Mouse (Mus musculus) G1E (cell line): ENCODE data around the gene Rasgrp2. TPM values are rescaled to one million over a fixed set of nuclear protein-coding genes. Genes with fewer than 3 reads are reported as not detected.

Experiments
- ATAC-seq: 2 replicates; pipeline ENCODE4 v1.8.0; 2016; ENCODE audit warnings: mild to moderate bottlenecking; ENCODE audit not compliant: insufficient number of reproducible peaks, poor library complexity, low FRiP score, severe bottlenecking; ENCODE audit errors: extremely low read depth
- DNase-seq: peaks from one replicate; pipeline ENCODE4 v3.0.0; 2012; ENCODE audit warnings: low spot score
- H3K27me3 ChIP-seq: 2 replicates; pipeline ENCODE4 v1.6.1; 2012; ENCODE audit warnings: mild to moderate bottlenecking, low read length, inconsistent platforms; ENCODE audit not compliant: insufficient read depth
- H3K36me3 ChIP-seq: replicated peaks from 2 replicates; pipeline ENCODE3; 2012; ENCODE audit warnings: mild to moderate bottlenecking, inconsistent platforms
- H3K4me1 ChIP-seq: 2 replicates; pipeline ENCODE4 v1.6.1; 2012; ENCODE audit warnings: low read depth, low read length, inconsistent platforms, mixed read lengths; ENCODE audit not compliant: insufficient read depth
- H3K4me3 ChIP-seq: 2 replicates; pipeline ENCODE4 v1.5.1; 2012; ENCODE audit warnings: low read depth, mild to moderate bottlenecking, inconsistent platforms, low read length, moderate library complexity, mixed read lengths
- H3K9me3 ChIP-seq: replicated peaks from 2 replicates; pipeline ENCODE4 v1.6.1; 2012; ENCODE audit warnings: inconsistent platforms
- CTCF ChIP-seq: IDR thresholded peaks from 2 replicates; pipeline ENCODE4 v1.5.1; 2012; ENCODE audit warnings: low read depth, low read length, inconsistent platforms, mixed read lengths
- GATA1 ChIP-seq: IDR thresholded peaks from 2 replicates; pipeline ENCODE4 v1.6.1; 2012; ENCODE audit warnings: borderline replicate concordance, low read length, inconsistent platforms, mixed read lengths
- GATA2 ChIP-seq: IDR thresholded peaks from 2 replicates; pipeline ENCODE4 v1.6.1; 2012; ENCODE audit warnings: low read depth, low read length, inconsistent platforms, borderline replicate concordance
- POLR2AphosphoS5 ChIP-seq: IDR thresholded peaks from 2 replicates; pipeline ENCODE4 v1.6.1; 2012; ENCODE audit warnings: low read depth, low read length, inconsistent platforms; ENCODE audit not compliant: insufficient replicate concordance
- TAL1 ChIP-seq: conservative IDR thresholded peaks from 2 replicates; pipeline ENCODE4 v1.6.1; 2012; ENCODE audit warnings: low read depth, low read length, inconsistent platforms, mixed read lengths
- polyA plus RNA-seq: library from polyadenylated mRNA; stranded (reverse); fragments of >175 nt; gene quantifications from 2 replicates; pipeline ENCODE4 v1.2.3, GENCODE M21; 2012
- total RNA-seq, 2 experiments: library from RNA; stranded (forward) in 1 of 2; stranded (reverse) in 1 of 2; fragments of 200-1000 nt in 1 of 2; fragments of >200 nt in 1 of 2; fragmentation: Nextera tagmentation in 1 of 2; gene quantifications; 2 replicates each; pipeline ENCODE4 v1.2.3; 2014 to 2017

Rasgrp2 gene
- total and polyA plus RNA-seq, 3 experiments, result 1.5 to 3.5 TPM; not detected in 1

GRCm38 (mm10) chr19:6374571-6374970 is 24.6 kb upstream of the Rasgrp2 start:
- TF ChIP-seq TAL1 (no peak), CTCF (no peak), GATA1 (no peak), POLR2AphosphoS5 (no peak), GATA2 (no peak)
- no peak for ATAC-seq
- Histone ChIP-seq H3K4me3 (no peak overlapping the region), H3K9me3 (no peaks in the 10 kb centered on the region), H3K27me3 (no peaks in the 10 kb centered on the region), H3K36me3 (peaks cover 99% of the 10 kb centered on the region), H3K4me1 (peaks cover 69% of the 10 kb centered on the region)
- no peak for DNase-seq

GRCm38 (mm10) chr19:6375423-6376254 is 23.5 kb upstream of the Rasgrp2 start:
- no peak for TF ChIP-seq POLR2AphosphoS5
- TF ChIP-seq CTCF, result no peak
- no peak for TF ChIP-seq TAL1
- TF ChIP-seq GATA2, result no peak
- no peak for TF ChIP-seq GATA1
- Histone ChIP-seq H3K9me3 (no peaks in the 10 kb centered on the region), H3K36me3 (peaks cover 98% of the 10 kb centered on the region), H3K4me1 (peaks cover 63% of the 10 kb centered on the region), H3K27me3 (no peaks in the 10 kb centered on the region), H3K4me3 (no peak overlapping the region)
- DNase-seq, result no peak
- no peak for ATAC-seq

GRCm38 (mm10) chr19:6376255-6376564 is 22.9 kb upstream of the Rasgrp2 start:
- H3K4me3 ChIP-seq, result no peak overlapping the region
- ATAC-seq (no peak), DNase-seq (no peak)
- no peaks in the 10 kb centered on the region for H3K9me3 ChIP-seq
- H3K4me1 ChIP-seq, result peaks cover 57% of the 10 kb centered on the region
- no peaks in the 10 kb centered on the region for H3K27me3 ChIP-seq
- TF ChIP-seq TAL1 (no peak), CTCF (0 out of 2 replicates have a peak, but pooled peaks have one; percentile 35)
- peaks cover 98% of the 10 kb centered on the region for H3K36me3 ChIP-seq

- DNase-seq (no peak), ATAC-seq (no peak)
- TF ChIP-seq CTCF, result no peak
- TF ChIP-seq POLR2AphosphoS5, result no peak
- no peak for TF ChIP-seq TAL1
- TF ChIP-seq GATA1, result no peak
- no peak for TF ChIP-seq GATA2
- Histone ChIP-seq H3K4me1 (peaks cover 53% of the 10 kb centered on the region), H3K36me3 (peaks cover 95% of the 10 kb centered on the region), H3K9me3 (no peaks in the 10 kb centered on the region), H3K4me3 (no peak overlapping the region), H3K27me3 (no peaks in the 10 kb centered on the region)
These were observed 22.5 kb upstream of the Rasgrp2 start for GRCm38 (mm10) chr19:6376643-6377042.

GRCm38 (mm10) chr19:6377327-6378040 is 21.7 kb upstream of the Rasgrp2 start:
- Histone ChIP-seq H3K36me3 (peaks cover 86% of the 10 kb centered on the region), H3K9me3 (no peaks in the 10 kb centered on the region), H3K4me3 (no peak overlapping the region), H3K4me1 (peaks cover 45% of the 10 kb centered on the region), H3K27me3 (no peaks in the 10 kb centered on the region)
- no peak for DNase-seq
- no peak for ATAC-seq
- TF ChIP-seq GATA2 (no peak), TAL1 (no peak), POLR2AphosphoS5 (no peak), CTCF (no peak), GATA1 (no peak)

GRCm38 (mm10) chr19:6380411-6381166 is 18.6 kb upstream of the Rasgrp2 start:
- TF ChIP-seq POLR2AphosphoS5 (peak; percentile 41; the same call in 1 of the 2 replicates), CTCF (no peak), GATA2 (no peak), GATA1 (no peak)
- no peak for DNase-seq
- peaks cover 55% of the 10 kb centered on the region for H3K36me3 ChIP-seq

More at GRCm38 (mm10) chr19:6380411-6381166, 18.6 kb upstream of the Rasgrp2 start:
- Histone ChIP-seq H3K4me1 (peaks cover 25% of the 10 kb centered on the region), H3K4me3 (no peak overlapping the region), H3K27me3 (peaks cover 15% of the 10 kb centered on the region; the same call in 1 of the 2 replicates), H3K9me3 (no peaks in the 10 kb centered on the region)
- ATAC-seq, result no peak
